Mouse (Mus musculus): ENCODE measurements around the gene H2-Ab1. TPM values are rescaled to one million over a fixed set of nuclear protein-coding genes. Genes with fewer than 3 reads are reported as not detected.

The H2-Ab1 gene
- 2.7 and 2.8 TPM in 2 replicates for polyA plus RNA-seq (2016; fragmentation: Nextera tagmentation; extraction: Ambion mirVana)

DNA sequence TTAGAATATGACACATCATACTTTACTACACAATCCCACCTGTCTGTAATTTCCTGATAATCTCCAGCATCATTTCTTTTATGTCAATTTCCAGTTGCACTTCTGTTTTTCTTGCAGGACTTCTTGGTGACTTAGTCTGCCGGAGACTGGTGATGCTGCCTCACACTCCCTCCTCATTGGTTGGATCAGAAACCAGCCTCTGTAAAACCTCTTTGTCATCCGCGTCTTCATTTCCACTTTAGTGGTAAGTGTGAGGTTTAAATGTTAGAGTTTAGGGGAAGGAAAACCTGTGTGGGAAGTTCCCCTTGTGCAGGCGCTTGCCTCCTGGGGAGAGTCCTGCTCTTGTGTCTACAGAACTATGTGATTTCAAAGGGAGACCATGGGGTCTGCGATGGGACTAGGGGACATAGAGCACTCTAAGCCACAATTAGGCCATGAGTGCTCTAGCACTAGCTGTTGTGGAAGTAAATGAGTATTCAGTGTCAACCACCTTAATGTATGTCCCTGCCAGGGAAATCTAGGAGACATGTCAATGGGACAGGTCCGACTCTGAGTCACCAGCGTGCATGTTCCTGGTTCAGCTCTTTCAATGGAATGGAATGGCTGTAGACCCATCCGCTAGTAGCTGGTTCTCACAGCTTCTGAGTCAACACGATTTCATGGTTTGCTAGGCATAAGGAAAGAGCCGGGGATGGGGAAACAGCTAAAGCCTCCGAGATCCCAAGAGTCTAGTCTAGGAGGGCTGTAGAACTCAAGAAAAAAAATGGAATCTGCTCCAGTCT, at the start of gene H2-Ab1:
Gene H2-Ab1, plus strand, starts transcription at position 96 of the 782 bp plus-strand sequence.
- no peak for ATAC-seq (ENCODE audit: insufficient number of reproducible peaks, insufficient read depth, low FRiP score, low TSS enrichment, low read depth)
- peaks cover 22% of the 10 kb centered on the region for H3K27me3 ChIP-seq
- no peaks in the 10 kb centered on the region for H3K9me3 ChIP-seq
- H3K4me1 ChIP-seq (replicated peaks) = no peaks in the 10 kb centered on the region
- H3K36me3 ChIP-seq = no peaks in the 10 kb centered on the region
- H3K4me2 ChIP-seq = no peak within 1 kb of the TSS
- H3K4me3 ChIP-seq (replicated peaks) = no peak within 1 kb of the TSS
- H3K9ac ChIP-seq (replicated peaks) = no peak within 1 kb of the TSS
- WGBS = 68% methylated on average over 11 of the region's 11 CpGs
- no peak within 1 kb of the TSS for H3K27ac ChIP-seq

- H3K27me3 ChIP-seq = peaks cover 92% of the 10 kb centered on the region
- H3K9ac ChIP-seq (replicated peaks) = no peak overlapping the region
- peaks cover 4% of the 10 kb centered on the region; the same call in 1 of the 2 replicates for H3K9me3 ChIP-seq
- no peak overlapping the region for H3K4me3 ChIP-seq (replicated peaks)
- 93% methylated on average over 9 of the region's 9 CpGs for WGBS
- H3K36me3 ChIP-seq = no peaks in the 10 kb centered on the region
- no peak overlapping the region for H3K4me2 ChIP-seq
- no peak overlapping the region for H3K27ac ChIP-seq
- ATAC-seq (ENCODE audit: insufficient number of reproducible peaks, insufficient read depth, low FRiP score, low TSS enrichment, low read depth) = no peak
- H3K4me1 ChIP-seq (replicated peaks) = peaks cover 7% of the 10 kb centered on the region; the same call in 1 of the 2 replicates
These were observed 49.6 kb upstream of the H2-Ab1 start for GRCm38 (mm10) chr17:34207866-34208265.

- H3K36me3 ChIP-seq = no peaks in the 10 kb centered on the region
- H3K27me3 ChIP-seq = peaks cover 92% of the 10 kb centered on the region
- H3K9me3 ChIP-seq = peaks cover 4% of the 10 kb centered on the region; the same call in 1 of the 2 replicates
- H3K4me1 ChIP-seq (replicated peaks) = peaks cover 7% of the 10 kb centered on the region; the same call in 1 of the 2 replicates
- no peak overlapping the region for H3K4me3 ChIP-seq (replicated peaks)
- ATAC-seq (ENCODE audit: insufficient number of reproducible peaks, insufficient read depth, low FRiP score, low TSS enrichment, low read depth) = no peak
- WGBS = 16% methylated on average over 10 of the region's 10 CpGs
- H3K4me2 ChIP-seq = no peak overlapping the region
- H3K9ac ChIP-seq (replicated peaks) = no peak overlapping the region
- H3K27ac ChIP-seq = no peak overlapping the region
These were observed 49.1 kb upstream of the H2-Ab1 start for GRCm38 (mm10) chr17:34208421-34208820.

GRCm38 (mm10) chr17:34209680-34210079, 47.8 kb upstream of the H2-Ab1 start:
- Histone ChIP-seq H3K4me2 (no peak overlapping the region), H3K27me3 (peaks cover 94% of the 10 kb centered on the region), H3K9ac (replicated peaks) (no peak overlapping the region), H3K9me3 (peaks cover 4% of the 10 kb centered on the region; the same call in 1 of the 2 replicates), H3K4me3 (replicated peaks) (no peak overlapping the region), H3K36me3 (no peaks in the 10 kb centered on the region), H3K27ac (no peak overlapping the region), H3K4me1 (replicated peaks) (peaks cover 6% of the 10 kb centered on the region; the same call in 1 of the 2 replicates)
- 45% methylated on average over 3 of the region's 3 CpGs for WGBS
- no peak for ATAC-seq (ENCODE audit: insufficient number of reproducible peaks, insufficient read depth, low FRiP score, low TSS enrichment, low read depth)

DNA sequence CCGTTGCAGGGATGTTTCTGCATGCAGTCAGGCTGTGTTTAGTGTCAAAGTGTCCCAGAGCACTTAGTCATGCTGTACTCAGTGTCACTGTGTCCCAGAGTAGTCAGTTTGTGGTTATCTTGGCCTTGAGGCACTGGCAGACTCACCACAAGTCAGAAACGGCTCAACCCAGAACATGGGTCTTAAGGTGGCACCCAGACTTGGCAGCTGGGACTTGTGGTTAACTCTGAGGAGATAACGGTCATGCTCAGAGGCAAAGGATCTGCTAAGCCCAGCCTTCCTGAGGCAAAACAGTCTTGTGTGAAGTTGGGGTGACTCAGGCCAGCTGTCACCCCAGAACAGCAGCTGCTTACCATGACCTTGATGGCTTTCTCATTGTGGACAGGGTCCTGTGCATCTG, 46.9 kb upstream of the H2-Ab1 start:
- ATAC-seq (ENCODE audit: insufficient number of reproducible peaks, insufficient read depth, low FRiP score, low TSS enrichment, low read depth) = no peak
- Histone ChIP-seq H3K9ac (replicated peaks) (no peak overlapping the region), H3K9me3 (peaks cover 4% of the 10 kb centered on the region; the same call in 1 of the 2 replicates), H3K27me3 (peaks cover 94% of the 10 kb centered on the region), H3K27ac (no peak overlapping the region), H3K36me3 (no peaks in the 10 kb centered on the region), H3K4me3 (replicated peaks) (no peak overlapping the region), H3K4me2 (no peak overlapping the region), H3K4me1 (replicated peaks) (no peaks in the 10 kb centered on the region)
- whole genome bisulfite sequencing = 76% methylated on average over 3 of the region's 3 CpGs

DNA sequence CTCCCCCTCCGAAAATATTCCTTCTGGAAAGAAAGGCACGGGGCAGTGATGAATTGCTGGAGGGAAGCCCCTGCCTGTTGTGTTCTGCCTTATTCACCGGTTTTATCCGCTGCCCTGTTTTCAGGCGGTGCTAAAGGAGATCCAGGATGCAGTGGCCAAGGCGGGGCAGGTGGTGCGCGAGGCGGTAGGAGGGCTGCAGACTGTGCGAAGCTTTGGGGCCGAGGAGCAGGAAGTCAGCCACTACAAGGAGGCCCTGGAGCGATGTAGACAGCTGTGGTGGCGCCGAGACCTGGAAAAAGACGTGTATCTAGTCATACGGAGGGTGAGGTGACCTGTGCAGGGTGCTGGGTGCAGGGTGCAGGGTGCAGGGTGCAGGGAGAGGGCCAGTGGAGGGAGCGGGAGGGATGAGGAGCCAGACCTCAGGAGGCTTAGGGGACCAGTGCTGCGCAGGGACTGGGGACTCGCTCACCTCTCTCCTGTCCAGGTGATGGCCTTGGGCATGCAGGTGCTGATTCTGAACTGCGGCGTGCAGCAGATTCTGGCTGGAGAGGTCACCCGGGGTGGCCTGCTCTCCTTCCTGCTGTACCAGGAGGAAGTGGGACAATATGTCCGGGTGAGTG, 45.6 kb upstream of the H2-Ab1 start:
- Histone ChIP-seq H3K9ac (replicated peaks) (0 out of 2 replicates have a peak overlapping the region, but pooled peaks have one; percentile 14), H3K27me3 (peaks cover 90% of the 10 kb centered on the region), H3K4me2 (no peak overlapping the region), H3K4me3 (replicated peaks) (0 out of 2 replicates have a peak overlapping the region, but pooled peaks have one; percentile 4), H3K4me1 (replicated peaks) (no peaks in the 10 kb centered on the region), H3K27ac (no peak overlapping the region), H3K9me3 (peaks cover 4% of the 10 kb centered on the region; the same call in 1 of the 2 replicates), H3K36me3 (no peaks in the 10 kb centered on the region)
- ATAC-seq (ENCODE audit: insufficient number of reproducible peaks, insufficient read depth, low FRiP score, low TSS enrichment, low read depth) = no peak
- WGBS = 19% methylated on average over 23 of the region's 23 CpGs

- H3K4me3 ChIP-seq (replicated peaks) = no peak overlapping the region
- 45% methylated on average over 21 of the region's 21 CpGs for WGBS
- no peak for ATAC-seq (ENCODE audit: insufficient number of reproducible peaks, insufficient read depth, low FRiP score, low TSS enrichment, low read depth)
These were observed 43.6 kb upstream of the H2-Ab1 start for GRCm38 (mm10) chr17:34213936-34214335.

DNA sequence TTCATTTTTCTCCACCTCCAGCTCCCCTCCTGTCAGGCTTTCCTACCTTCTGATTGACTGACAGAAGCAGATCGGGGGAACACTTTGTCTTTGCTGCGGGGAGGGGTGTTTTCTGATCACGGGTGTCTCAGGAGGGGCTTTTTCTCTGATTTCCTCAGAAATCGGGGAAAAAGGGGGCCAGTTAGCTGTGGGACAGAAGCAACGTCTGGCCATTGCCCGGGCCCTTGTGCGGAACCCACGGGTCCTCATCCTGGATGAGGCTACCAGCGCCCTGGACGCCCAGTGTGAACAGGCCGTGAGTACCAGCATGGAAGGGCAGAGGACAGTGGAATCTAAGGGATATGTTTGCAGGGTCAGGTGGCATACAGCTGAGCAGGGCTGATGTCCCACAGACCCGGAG, 42.3 kb upstream of the H2-Ab1 start:
- peaks cover 62% of the 10 kb centered on the region for H3K27me3 ChIP-seq
- H3K4me1 ChIP-seq (replicated peaks) = no peaks in the 10 kb centered on the region

More at GRCm38 (mm10) chr17:34213936-34214335, 43.6 kb upstream of the H2-Ab1 start:
- H3K27ac ChIP-seq = no peak overlapping the region
- no peaks in the 10 kb centered on the region for H3K36me3 ChIP-seq
- peak overlapping the region; percentile 27; the same call in 1 of the 2 replicates for H3K4me2 ChIP-seq
- no peak overlapping the region; the same call in 1 of the 2 replicates for H3K9ac ChIP-seq (replicated peaks)
- H3K9me3 ChIP-seq = peaks cover 10% of the 10 kb centered on the region; the same call in 1 of the 2 replicates
- H3K4me1 ChIP-seq (replicated peaks) = no peaks in the 10 kb centered on the region
- H3K27me3 ChIP-seq = peaks cover 73% of the 10 kb centered on the region

GRCm38 (mm10) chr17:34217216-34217928, 40.1 kb upstream of the H2-Ab1 start:
- no peaks in the 10 kb centered on the region for H3K36me3 ChIP-seq
- no peak overlapping the region for H3K27ac ChIP-seq
- ATAC-seq (ENCODE audit: insufficient number of reproducible peaks, insufficient read depth, low FRiP score, low TSS enrichment, low read depth) = no peak
- H3K9me3 ChIP-seq = 0 out of 2 replicates have a peak, but pooled peaks cover 8% of the 10 kb centered on the region
- no peak overlapping the region for H3K9ac ChIP-seq (replicated peaks)
- peaks cover 40% of the 10 kb centered on the region for H3K27me3 ChIP-seq
- H3K4me3 ChIP-seq (replicated peaks) = no peak overlapping the region
- H3K4me1 ChIP-seq (replicated peaks) = no peaks in the 10 kb centered on the region
- H3K4me2 ChIP-seq = no peak overlapping the region
- WGBS = 86% methylated on average over 8 of the region's 8 CpGs

More for the DNA sequence above, 42.3 kb upstream of the H2-Ab1 start:
- no peak overlapping the region for H3K4me2 ChIP-seq
- no peak overlapping the region for H3K4me3 ChIP-seq (replicated peaks)
- H3K27ac ChIP-seq = no peak overlapping the region
- 87% methylated on average over 12 of the region's 12 CpGs for WGBS
- no peaks in the 10 kb centered on the region for H3K36me3 ChIP-seq
- no peak overlapping the region for H3K9ac ChIP-seq (replicated peaks)
- H3K9me3 ChIP-seq = 0 out of 2 replicates have a peak, but pooled peaks cover 8% of the 10 kb centered on the region
- no peak for ATAC-seq (ENCODE audit: insufficient number of reproducible peaks, insufficient read depth, low FRiP score, low TSS enrichment, low read depth)

GRCm38 (mm10) chr17:34217986-34218385, 39.5 kb upstream of the H2-Ab1 start:
- Histone ChIP-seq H3K9ac (replicated peaks) (no peak overlapping the region), H3K4me2 (no peak overlapping the region), H3K4me3 (replicated peaks) (no peak overlapping the region), H3K27ac (no peak overlapping the region), H3K27me3 (peaks cover 34% of the 10 kb centered on the region), H3K4me1 (replicated peaks) (no peaks in the 10 kb centered on the region), H3K36me3 (no peaks in the 10 kb centered on the region), H3K9me3 (0 out of 2 replicates have a peak, but pooled peaks cover 8% of the 10 kb centered on the region)
- WGBS = 83% methylated on average over 5 of the region's 5 CpGs
- ATAC-seq (ENCODE audit: insufficient number of reproducible peaks, insufficient read depth, low FRiP score, low TSS enrichment, low read depth) = no peak
